In the genomic region with DNA sequence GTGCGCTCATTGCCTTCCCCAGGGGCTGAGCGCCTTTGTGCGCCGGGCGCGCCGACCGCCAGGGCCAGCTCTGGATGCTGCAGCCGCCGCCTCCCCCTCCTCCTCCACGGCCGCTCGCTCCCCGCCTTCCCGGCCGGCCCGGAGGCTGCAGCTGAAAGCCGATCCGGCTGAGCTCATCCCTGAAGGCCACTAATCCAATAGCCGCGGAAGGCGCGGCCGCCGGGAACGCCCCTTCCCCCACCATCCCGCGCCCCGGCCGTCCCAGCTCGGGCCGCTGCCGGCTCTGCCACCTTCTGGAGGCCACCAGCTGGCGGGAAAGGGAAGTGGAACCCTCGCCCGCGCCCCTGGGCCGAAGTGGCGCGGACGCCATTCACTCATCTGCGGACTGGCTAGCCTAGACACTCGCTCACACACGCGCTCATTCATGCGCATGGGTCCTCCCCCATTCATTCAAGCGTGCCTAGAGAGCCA, we compare ENCODE assay signal across 8 mouse cellular contexts. TPM values are rescaled to one million over a fixed set of nuclear protein-coding genes. Genes with fewer than 3 reads are reported as not detected.
DNase-seq lines count a peak whose midpoint lies in the region; ATAC-seq lines count a peak whose summit lies in the region.

TSS of gene Spsb4 (minus strand) at position 167 of the 471 bp plus-strand sequence.

- 1% methylated on average over 44 of the region's 47 CpGs for WGBS in embryonic facial prominence, embryonic 15.5 days
- under 1% methylated on average over 37 of the region's 47 CpGs for WGBS in heart, embryonic 12.5 days
- WGBS in kidney, embryonic 15.5 days = under 1% methylated on average over 42 of the region's 47 CpGs
- under 1% methylated on average over 46 of the region's 47 CpGs for WGBS in liver, embryonic 12.5 days (ENCODE audit: insufficient replicate concordance)
- WGBS in stomach, embryonic 15.5 days = under 1% methylated on average over 45 of the region's 47 CpGs

- H3K4me3 ChIP-seq in embryonic facial prominence, embryonic 15.5 days (replicated peaks) = peak within 1 kb of the TSS; percentile 67
- H3K4me3 ChIP-seq in heart, embryonic 12.5 days = peak within 1 kb of the TSS; percentile 70
- H3K4me3 ChIP-seq in kidney, embryonic 15.5 days (replicated peaks) = peak within 1 kb of the TSS; percentile 73
- H3K4me3 ChIP-seq in liver, embryonic 12.5 days = peak within 1 kb of the TSS; percentile 50
- peak within 1 kb of the TSS; percentile 63 for H3K4me3 ChIP-seq in stomach, embryonic 15.5 days (replicated peaks)

- H3K9ac ChIP-seq in embryonic facial prominence, embryonic 15.5 days = peak within 1 kb of the TSS; percentile 50
- H3K9ac ChIP-seq in heart, embryonic 12.5 days = peak within 1 kb of the TSS; percentile 87
- peak within 1 kb of the TSS; percentile 77 for H3K9ac ChIP-seq in kidney, embryonic 15.5 days
- peak within 1 kb of the TSS; percentile 42; the same call in 1 of the 2 replicates for H3K9ac ChIP-seq in liver, embryonic 12.5 days
- H3K9ac ChIP-seq in stomach, embryonic 15.5 days = peak within 1 kb of the TSS; percentile 55

- H3K9me3 ChIP-seq in embryonic facial prominence, embryonic 15.5 days (replicated peaks) = no peaks in the 10 kb centered on the region
- H3K9me3 ChIP-seq in heart, embryonic 12.5 days (replicated peaks) = no peaks in the 10 kb centered on the region
- H3K9me3 ChIP-seq in kidney, embryonic 15.5 days (replicated peaks) = no peaks in the 10 kb centered on the region
- H3K9me3 ChIP-seq in liver, embryonic 12.5 days (replicated peaks) = no peaks in the 10 kb centered on the region
- no peaks in the 10 kb centered on the region for H3K9me3 ChIP-seq in stomach, embryonic 15.5 days

- H3K4me2 ChIP-seq in embryonic facial prominence, embryonic 15.5 days (replicated peaks) = peak within 1 kb of the TSS; percentile 100
- H3K4me2 ChIP-seq in heart, embryonic 12.5 days = peak within 1 kb of the TSS; percentile 78
- peak within 1 kb of the TSS; percentile 91 for H3K4me2 ChIP-seq in kidney, embryonic 15.5 days
- peak within 1 kb of the TSS; percentile 68 for H3K4me2 ChIP-seq in liver, embryonic 12.5 days
- peak within 1 kb of the TSS; percentile 96 for H3K4me2 ChIP-seq in stomach, embryonic 15.5 days

- peaks cover 23% of the 10 kb centered on the region for H3K27me3 ChIP-seq in embryonic facial prominence, embryonic 15.5 days
- H3K27me3 ChIP-seq in heart, embryonic 12.5 days (replicated peaks) = no peaks in the 10 kb centered on the region; the same call in 1 of the 2 replicates
- peaks cover 17% of the 10 kb centered on the region for H3K27me3 ChIP-seq in kidney, embryonic 15.5 days
- peaks cover 82% of the 10 kb centered on the region for H3K27me3 ChIP-seq in liver, embryonic 12.5 days (replicated peaks)
- H3K27me3 ChIP-seq in stomach, embryonic 15.5 days (replicated peaks) = no peaks in the 10 kb centered on the region

- peak; percentile 34 to 67 for DNase-seq in left cerebral cortex, adult 18-20 months (ENCODE audit: low spot score in 2 of 2)
- DNase-seq in left cerebral cortex, adult 11 months (ENCODE audit: low spot score) = no peak

- peaks cover 32% of the 10 kb centered on the region for H3K4me1 ChIP-seq in embryonic facial prominence, embryonic 15.5 days
- H3K4me1 ChIP-seq in heart, embryonic 12.5 days (replicated peaks) = peaks cover 35% of the 10 kb centered on the region
- peaks cover 58% of the 10 kb centered on the region for H3K4me1 ChIP-seq in kidney, embryonic 15.5 days
- peaks cover 9% of the 10 kb centered on the region; the same call in 1 of the 2 replicates for H3K4me1 ChIP-seq in liver, embryonic 12.5 days
- peaks cover 16% of the 10 kb centered on the region for H3K4me1 ChIP-seq in stomach, embryonic 15.5 days

- ATAC-seq in embryonic facial prominence, embryonic 15.5 days (ENCODE audit: insufficient number of reproducible peaks, low FRiP score, low TSS enrichment, low read depth) = peak; percentile 92
- peak; percentile 86 for ATAC-seq in heart, embryonic 12.5 days (ENCODE audit: insufficient number of reproducible peaks, low FRiP score)
- ATAC-seq in kidney, embryonic 15.5 days (replicated peaks; ENCODE audit: low FRiP score) = peak; percentile 93
- peak; percentile 71 for ATAC-seq in liver, embryonic 12.5 days
- peak; percentile 55; the same call in 1 of the 2 replicates for ATAC-seq in monocyte, adult 5-6 weeks (replicated peaks; ENCODE audit: insufficient number of reproducible peaks, low FRiP score, low TSS enrichment, poor library complexity, severe bottlenecking)
- ATAC-seq in stomach, embryonic 15.5 days (ENCODE audit: insufficient read depth, low FRiP score, low read depth) = peak; percentile 91

- peak within 1 kb of the TSS; percentile 75 for H3K27ac ChIP-seq in embryonic facial prominence, embryonic 15.5 days (replicated peaks)
- peak within 1 kb of the TSS; percentile 90 for H3K27ac ChIP-seq in heart, embryonic 12.5 days (ENCODE audit: poor library complexity, severe bottlenecking)
- peak within 1 kb of the TSS; percentile 95 for H3K27ac ChIP-seq in kidney, embryonic 15.5 days
- 0 out of 2 replicates have a peak within 1 kb of the TSS, but pooled peaks have one; percentile 54 for H3K27ac ChIP-seq in liver, embryonic 12.5 days
- H3K27ac ChIP-seq in stomach, embryonic 15.5 days = peak within 1 kb of the TSS; percentile 88

- H3K36me3 ChIP-seq in embryonic facial prominence, embryonic 15.5 days = no peaks in the 10 kb centered on the region
- H3K36me3 ChIP-seq in heart, embryonic 12.5 days = no peaks in the 10 kb centered on the region
- no peaks in the 10 kb centered on the region for H3K36me3 ChIP-seq in kidney, embryonic 15.5 days
- no peaks in the 10 kb centered on the region for H3K36me3 ChIP-seq in liver, embryonic 12.5 days
- no peaks in the 10 kb centered on the region for H3K36me3 ChIP-seq in stomach, embryonic 15.5 days

RNA-seq across cellular contexts. Expression of gene Spsb4, which starts in this region (rescaled TPM):
- 1 to 10 TPM; 4.7 to 6.3 TPM for total RNA-seq in left cerebral cortex, adult 18-20 months (2021)
- polyA plus RNA-seq in embryonic facial prominence, embryonic 15.5 days (2015; fragmentation: Nextera tagmentation; extraction: Ambion mirVana) = 11.4 and 15.4 TPM in 2 replicates
- polyA plus RNA-seq in heart, embryonic 12.5 days (2016; fragmentation: Nextera tagmentation; extraction: Ambion mirVana) = 66.1 and 67.6 TPM in 2 replicates
- polyA plus RNA-seq in kidney, embryonic 15.5 days (2015; fragmentation: Nextera tagmentation; extraction: Ambion mirVana) = 56.8 and 58.0 TPM in 2 replicates
- polyA plus RNA-seq in liver, embryonic 12.5 days (2016; fragmentation: Nextera tagmentation; extraction: Ambion mirVana) = 2.2 and 2.3 TPM in 2 replicates
- total RNA-seq in monocyte, adult 5-6 weeks (2017) = not detected in 3 replicates
- polyA plus RNA-seq in stomach, embryonic 15.5 days (2015; fragmentation: Nextera tagmentation; extraction: Ambion mirVana) = 21.5 and 25.4 TPM in 2 replicates

Comparison
In these comparisons a context has a peak if more than half of its experiments do, and no peak if none do; other contexts are left out.
1. Peak in ATAC-seq in monocyte, adult 5-6 weeks; RNA of the gene not detected or under 1 TPM.